Mouse (Mus musculus) heart, postnatal 0 days (tissue): Measurements from ENCODE around the gene Gm19426. TPM values are rescaled to one million over a fixed set of nuclear protein-coding genes. Genes with fewer than 3 reads are reported as not detected.

Source experiments
- ATAC-seq: fragments of 200-750 bp; cut with Nextera tagmentation; 2 replicates; pipeline ENCODE4 v1.8.0; 2017; ENCODE audit warnings: low read depth, moderate number of reproducible peaks, moderate library complexity; ENCODE audit not compliant: insufficient read depth
- DNase-seq: peaks from one replicate; pipeline ENCODE4 v3.0.0-alpha.2; 2016; ENCODE audit warnings: low spot score
- H3K27ac ChIP-seq: fragments of 300-500 bp; sonication (generic); 2 replicates; pipeline ENCODE4 v1.5.1; 2014; ENCODE audit warnings: low read depth, mild to moderate bottlenecking
- H3K27me3 ChIP-seq: fragments of 300-500 bp; sonication (generic); 2 replicates; pipeline ENCODE4 v1.6.1; 2014; ENCODE audit warnings: low read length, mixed read lengths; ENCODE audit not compliant: control insufficient read depth, insufficient read depth
- H3K36me3 ChIP-seq: fragments of 300-500 bp; sonication (generic); replicated peaks from 2 replicates; pipeline ENCODE4 v1.6.1; 2014; ENCODE audit warnings: low read length, mixed read lengths; ENCODE audit not compliant: control insufficient read depth, insufficient read depth
- H3K4me1 ChIP-seq: fragments of 300-500 bp; sonication (generic); 2 replicates; pipeline ENCODE4 v1.6.1; 2014; ENCODE audit warnings: antibody characterized with exemption; ENCODE audit not compliant: control insufficient read depth, insufficient read depth
- H3K4me2 ChIP-seq: fragments of 300-500 bp; sonication (generic); 2 replicates; pipeline ENCODE4 v1.6.1; 2014; ENCODE audit warnings: low read depth, mild to moderate bottlenecking, low read length, moderate library complexity
- H3K4me3 ChIP-seq: fragments of 300-500 bp; sonication (generic); 2 replicates; pipeline ENCODE4 v1.5.1; 2014; ENCODE audit warnings: low read depth, low read length
- H3K9ac ChIP-seq: fragments of 300-500 bp; sonication (generic); replicated peaks from 2 replicates; pipeline ENCODE4 v1.6.1; 2014; ENCODE audit warnings: low read depth, low read length, mixed read lengths
- H3K9me3 ChIP-seq: fragments of 300-500 bp; sonication (generic); replicated peaks from 2 replicates; pipeline ENCODE4 v1.6.1; 2016; ENCODE audit warnings: low read length; ENCODE audit not compliant: control insufficient read depth
- CTCF ChIP-seq: IDR thresholded peaks from 2 replicates; pipeline ENCODE4 v1.5.1; 2016; ENCODE audit warnings: antibody characterized with exemption, control low read depth, low read depth
- EP300 ChIP-seq: IDR thresholded peaks from 2 replicates; pipeline ENCODE4 v1.6.1; 2016; ENCODE audit warnings: antibody characterized with exemption, low read depth
- WGBS: fragments of 180-500 bp; shearing (Covaris S2); extraction: QIAGEN DNeasy Blood & Tissue Kit; methylation state at CpG from one replicate; pipeline ENCODE4 v1.1.7; 2014; 5-methylcytosine and 5-hydroxymethylcytosine counted together
- polyA plus RNA-seq: library from polyadenylated mRNA; unstranded; fragments of >200 nt; fragmentation: Nextera tagmentation; extraction: Ambion mirVana; gene quantifications from 2 replicates; pipeline ENCODE4 v1.2.1, GENCODE M21; 2015
- total RNA-seq: library from RNA; depleted of rRNA; stranded (reverse); fragments of >200 nt; gene quantifications from 2 replicates; pipeline ENCODE4 v1.2.3, GENCODE M21; 2014; ENCODE audit warnings: low replicate concordance

Gene Gm19426
- total and polyA plus RNA-seq, 2 experiments from 2014 or later = 3.0 TPM; not detected in 1

GRCm38 (mm10) chr2:84783840-84784566 lies 40.5 kb upstream of the Gm19426 start:
- ATAC-seq = peak; percentile 72
- Histone ChIP-seq H3K36me3 (no peaks in the 10 kb centered on the region), H3K4me1 (peaks cover 22% of the 10 kb centered on the region; the same call in 1 of the 2 replicates), H3K27me3 (no peaks in the 10 kb centered on the region), H3K9ac (no peak overlapping the region), H3K4me2 (no peak overlapping the region), H3K9me3 (no peaks in the 10 kb centered on the region), H3K27ac (peak overlapping the region; percentile 48), H3K4me3 (no peak overlapping the region)
- DNase-seq = peak; percentile 67
- WGBS = 45% methylated on average over 3 of the region's 3 CpGs
- TF ChIP-seq EP300 (0 out of 2 replicates have a peak, but pooled peaks have one; percentile 40), CTCF (no peak)

- no peak for TF ChIP-seq EP300
- no peak for TF ChIP-seq CTCF
- Histone ChIP-seq H3K27ac (peak overlapping the region; percentile 48), H3K36me3 (no peaks in the 10 kb centered on the region), H3K4me2 (no peak overlapping the region), H3K27me3 (no peaks in the 10 kb centered on the region), H3K4me3 (no peak overlapping the region), H3K9ac (no peak overlapping the region), H3K4me1 (peaks cover 22% of the 10 kb centered on the region), H3K9me3 (no peaks in the 10 kb centered on the region)
- ATAC-seq (no peak), DNase-seq (no peak)
- 80% methylated on average over 1 of the region's 1 CpGs for WGBS
Observed at GRCm38 (mm10) chr2:84783315-84783714, 39.9 kb upstream of the Gm19426 start.

GRCm38 (mm10) chr2:84779210-84779609 lies 35.8 kb upstream of the Gm19426 start:
- peaks cover 7% of the 10 kb centered on the region for H3K4me1 ChIP-seq
- no peaks in the 10 kb centered on the region for H3K36me3 ChIP-seq
- H3K9me3 ChIP-seq = no peaks in the 10 kb centered on the region
- no peak overlapping the region for H3K27ac ChIP-seq
- no peak overlapping the region for H3K9ac ChIP-seq
- H3K27me3 ChIP-seq = no peaks in the 10 kb centered on the region
- ATAC-seq = no peak
- H3K4me2 ChIP-seq = no peak overlapping the region
- no peak for DNase-seq
- H3K4me3 ChIP-seq = no peak overlapping the region
- WGBS = 55% methylated on average over 6 of the region's 6 CpGs
- TF ChIP-seq EP300 (no peak), CTCF (peak; percentile 26; the same call in 1 of the 2 replicates)

- no peak overlapping the region for H3K4me2 ChIP-seq
- TF ChIP-seq EP300 (no peak), CTCF (no peak)
- no peak overlapping the region for H3K4me3 ChIP-seq
- ATAC-seq (no peak), DNase-seq (no peak)
- WGBS = 71% methylated on average over 3 of the region's 3 CpGs
- H3K9me3 ChIP-seq = no peaks in the 10 kb centered on the region
- no peak overlapping the region for H3K9ac ChIP-seq
- H3K36me3 ChIP-seq = no peaks in the 10 kb centered on the region
- no peaks in the 10 kb centered on the region; the same call in 1 of the 2 replicates for H3K27me3 ChIP-seq
- H3K27ac ChIP-seq = no peak overlapping the region
- no peaks in the 10 kb centered on the region; the same call in 1 of the 2 replicates for H3K4me1 ChIP-seq
Observed at GRCm38 (mm10) chr2:84777706-84778105, 34.3 kb upstream of the Gm19426 start.

- TF ChIP-seq EP300 (no peak), CTCF (no peak)
- H3K27ac ChIP-seq = 0 out of 2 replicates have a peak overlapping the region, but pooled peaks have one; percentile 28
- WGBS = 71% methylated on average over 6 of the region's 6 CpGs
- H3K4me1 ChIP-seq = no peaks in the 10 kb centered on the region; the same call in 1 of the 2 replicates
- no peak for ATAC-seq
- H3K4me2 ChIP-seq = no peak overlapping the region
- H3K27me3 ChIP-seq = no peaks in the 10 kb centered on the region; the same call in 1 of the 2 replicates
- H3K9ac ChIP-seq = no peak overlapping the region
- DNase-seq = no peak
- H3K4me3 ChIP-seq = no peak overlapping the region
- H3K36me3 ChIP-seq = no peaks in the 10 kb centered on the region
- H3K9me3 ChIP-seq = no peaks in the 10 kb centered on the region
Observed at GRCm38 (mm10) chr2:84775665-84776064, 32.2 kb upstream of the Gm19426 start.
